Mouse (Mus musculus): Measurements from ENCODE around the gene Mzf1. TPM values are rescaled to one million over a fixed set of nuclear protein-coding genes. Genes with fewer than 3 reads are reported as not detected.

Gene Mzf1
- total and polyA plus RNA-seq, 3 experiments, result 0.31 to 0.55 (median 0.50) TPM

DNA sequence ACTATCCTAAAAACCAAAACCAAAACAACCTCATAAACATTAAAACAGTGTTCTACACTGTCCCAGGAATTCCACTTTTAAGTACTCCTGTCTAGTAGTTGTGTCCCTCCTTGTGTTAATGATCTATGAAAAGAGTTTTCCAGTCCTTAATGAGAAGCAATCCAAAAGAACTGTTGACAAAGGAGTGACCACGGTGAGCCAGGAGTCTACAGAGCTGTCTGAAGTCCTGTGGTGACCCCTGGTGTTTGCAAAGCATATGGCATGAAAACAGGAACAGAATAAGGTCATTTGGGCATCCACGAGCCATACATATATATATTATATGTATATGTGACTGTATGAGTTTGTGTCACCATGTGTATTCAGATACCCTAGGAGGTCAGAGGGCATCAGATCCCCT is 8.5 kb downstream of the Mzf1 start:
- DNase-seq (ENCODE audit: extremely low read depth), result peak; percentile 79
- dilution Hi-C loops (cut with MboI; ENCODE audit: extremely low pct_ligation_motif_present, extremely low pct_unique_long_range_greater_than_20kb, low sequenced_read_pairs), result no loop called here

DNA sequence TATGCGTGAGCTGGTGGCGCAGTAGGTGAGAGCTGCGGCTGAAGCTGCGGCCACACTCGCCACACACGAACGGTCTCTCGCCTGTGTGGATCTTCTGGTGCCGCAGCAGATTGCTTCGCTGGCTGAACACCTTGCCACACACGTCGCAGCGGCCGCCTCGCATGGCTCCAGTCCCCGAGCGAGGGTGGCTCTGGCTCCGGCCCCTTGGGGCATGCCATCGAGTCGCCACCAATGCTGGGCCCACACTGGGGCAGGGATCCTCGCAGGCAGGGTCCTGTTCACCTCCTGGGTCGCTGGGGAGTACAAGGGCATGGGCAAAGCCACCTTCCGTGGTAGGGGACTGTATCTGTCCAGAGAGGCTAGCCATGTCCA is 10.3 kb downstream of the Mzf1 start:
- no peak for DNase-seq (ENCODE audit: extremely low read depth)
- H3K9ac ChIP-seq (ENCODE audit: insufficient read depth, low read depth), result no peak overlapping the region
- no peaks in the 10 kb centered on the region for H3K79me2 ChIP-seq (replicated peaks; ENCODE audit: control insufficient read depth, extremely low read depth, insufficient read depth, poor library complexity, severe bottlenecking)
- in situ Hi-C loops (cut with MboI; ENCODE audit: low pct_ligation_motif_present, low pct_unique_long_range_greater_than_20kb, low sequenced_read_pairs), result loop anchor here (5.0 to 10.0 kb wide), 2 partner anchors 37 to 119 kb away; partner anchors contain the start of genes Rnf225 and Rps5
- dilution Hi-C loops (cut with MboI; ENCODE audit: extremely low pct_ligation_motif_present, extremely low pct_unique_long_range_greater_than_20kb, low sequenced_read_pairs), result no loop called here
- peaks cover 10% of the 10 kb centered on the region for H3K9me3 ChIP-seq (replicated peaks; ENCODE audit: low read length)
- no peak overlapping the region for H3K27ac ChIP-seq (ENCODE audit: insufficient read depth, low read depth)
- H3K4me1 ChIP-seq (ENCODE audit: control insufficient read depth in 1 of 2, insufficient read depth in 2 of 2), result peaks cover 0 to 16% of the 10 kb centered on the region in 2 experiments; a peak in 2 of 4 replicates
- H3K27me3 ChIP-seq (replicated peaks), result peaks cover 6% of the 10 kb centered on the region
- TF ChIP-seq JUN (IDR thresholded peaks at IDR 0.05; ENCODE audit: insufficient read depth, low read depth, low read length), result no peak
- no peak for TF ChIP-seq ZKSCAN1 (IDR thresholded peaks at IDR 0.05; ENCODE audit: borderline replicate concordance, low read depth, low read length)
- TF ChIP-seq NELFE (IDR thresholded peaks at IDR 0.05; ENCODE audit: low read depth, low read length), result no peak
- no peak for TF ChIP-seq PAX5 (IDR thresholded peaks at IDR 0.05; ENCODE audit: low read length)
- TF ChIP-seq HCFC1 (IDR thresholded peaks at IDR 0.05; ENCODE audit: low read depth, low read length), result no peak
- no peak for TF ChIP-seq MAFK (IDR thresholded peaks at IDR 0.05; ENCODE audit: insufficient replicate concordance, low read length)
- no peak for TF ChIP-seq KAT2A (IDR thresholded peaks at IDR 0.05; ENCODE audit: insufficient replicate concordance, low read length)
- no peak for TF ChIP-seq POLR2AphosphoS2 (IDR thresholded peaks at IDR 0.05; ENCODE audit: low read depth, low read length)
- TF ChIP-seq MYC (IDR thresholded peaks at IDR 0.05; ENCODE audit: low read depth, low read length), result no peak
- H3K4me3 ChIP-seq (replicated peaks in 1 of 3; ENCODE audit: low read depth in 2 of 3, low read length in 2 of 3, poor library complexity in 1 of 3), result no peak overlapping the region
- H3K4me2 ChIP-seq (ENCODE audit: insufficient read depth, low read depth, poor library complexity, severe bottlenecking), result no peak overlapping the region
- peaks cover 0 to 21% of the 10 kb centered on the region in 2 experiments for H3K36me3 ChIP-seq (replicated peaks in 1 of 2; ENCODE audit: control insufficient read depth in 1 of 2, insufficient read depth in 1 of 2, low read length in 1 of 2)

More for the DNA sequence above, 8.5 kb downstream of the Mzf1 start:
- Histone ChIP-seq H3K27me3 (replicated peaks) (peaks cover 8% of the 10 kb centered on the region), H3K4me1 (ENCODE audit: control insufficient read depth in 1 of 2, insufficient read depth in 2 of 2) (peaks cover 0 to 2% of the 10 kb centered on the region in 2 experiments; a peak in 1 of 4 replicates), H3K4me2 (ENCODE audit: insufficient read depth, low read depth, poor library complexity, severe bottlenecking) (peak overlapping the region; percentile 51), H3K79me2 (replicated peaks; ENCODE audit: control insufficient read depth, extremely low read depth, insufficient read depth, poor library complexity, severe bottlenecking) (no peaks in the 10 kb centered on the region), H3K27ac (ENCODE audit: insufficient read depth, low read depth) (no peak overlapping the region), H3K9me3 (replicated peaks; ENCODE audit: low read length) (peaks cover 10% of the 10 kb centered on the region), H3K4me3 (replicated peaks in 1 of 3; ENCODE audit: low read depth in 2 of 3, low read length in 2 of 3, poor library complexity in 1 of 3) (no peak overlapping the region), H3K36me3 (replicated peaks in 1 of 2; ENCODE audit: control insufficient read depth in 1 of 2, insufficient read depth in 1 of 2, low read length in 1 of 2) (peaks cover 0 to 18% of the 10 kb centered on the region in 2 experiments), H3K9ac (ENCODE audit: insufficient read depth, low read depth) (no peak overlapping the region)
- TF ChIP-seq ZC3H11A (IDR thresholded peaks at IDR 0.05; ENCODE audit: low read depth, low read length) (peak; percentile 48), CTCF (conservative IDR thresholded peaks at IDR 0.05 in 1 of 2, IDR thresholded peaks at IDR 0.05 in 1 of 2; ENCODE audit: low read depth in 2 of 2, low read length in 2 of 2) (peak; percentile 72 to 97), PAX5 (IDR thresholded peaks at IDR 0.05; ENCODE audit: low read length) (no peak), ELF1 (IDR thresholded peaks at IDR 0.05; ENCODE audit: low read depth, low read length) (peak; percentile 44; the same call in 1 of the 2 replicates), MYC (IDR thresholded peaks at IDR 0.05; ENCODE audit: low read depth, low read length) (peak; percentile 61; the same call in 1 of the 2 replicates), RAD21 (IDR thresholded peaks at IDR 0.05; ENCODE audit: low read depth, low read length) (peak; percentile 99), JUND (conservative IDR thresholded peaks at IDR 0.05; ENCODE audit: low read depth, low read length) (0 out of 2 replicates have a peak, but pooled peaks have one; percentile 28), RCOR1 (conservative IDR thresholded peaks at IDR 0.05; ENCODE audit: low read depth, low read length) (no peak), SMC3 (IDR thresholded peaks at IDR 0.05; ENCODE audit: low read depth, low read length) (peak; percentile 91)
- in situ Hi-C loops (cut with MboI; ENCODE audit: low pct_ligation_motif_present, low pct_unique_long_range_greater_than_20kb, low sequenced_read_pairs), result loop anchor here (10.0 kb wide), 1 partner anchor 121 kb away; the partner anchor contains the start of genes Rnf225 and Rps5

All from CH12.LX (cell line).